Mouse (Mus musculus) T-helper 17 cell (primary cell): Measurements from ENCODE around the gene D630003M21Rik.

Source experiments
- in situ Hi-C, 2 experiments: fragments of 300-600 bp; cut with MboI, MseI; formaldehyde crosslinking; loops; 1 replicate in 1 of 2; 2 replicates in 1 of 2; pipeline ENCODE4 v1.15.1; 2025; ENCODE audit warnings: high pct_unique_total_duplicates in 2 of 2

D630003M21Rik gene

DNA sequence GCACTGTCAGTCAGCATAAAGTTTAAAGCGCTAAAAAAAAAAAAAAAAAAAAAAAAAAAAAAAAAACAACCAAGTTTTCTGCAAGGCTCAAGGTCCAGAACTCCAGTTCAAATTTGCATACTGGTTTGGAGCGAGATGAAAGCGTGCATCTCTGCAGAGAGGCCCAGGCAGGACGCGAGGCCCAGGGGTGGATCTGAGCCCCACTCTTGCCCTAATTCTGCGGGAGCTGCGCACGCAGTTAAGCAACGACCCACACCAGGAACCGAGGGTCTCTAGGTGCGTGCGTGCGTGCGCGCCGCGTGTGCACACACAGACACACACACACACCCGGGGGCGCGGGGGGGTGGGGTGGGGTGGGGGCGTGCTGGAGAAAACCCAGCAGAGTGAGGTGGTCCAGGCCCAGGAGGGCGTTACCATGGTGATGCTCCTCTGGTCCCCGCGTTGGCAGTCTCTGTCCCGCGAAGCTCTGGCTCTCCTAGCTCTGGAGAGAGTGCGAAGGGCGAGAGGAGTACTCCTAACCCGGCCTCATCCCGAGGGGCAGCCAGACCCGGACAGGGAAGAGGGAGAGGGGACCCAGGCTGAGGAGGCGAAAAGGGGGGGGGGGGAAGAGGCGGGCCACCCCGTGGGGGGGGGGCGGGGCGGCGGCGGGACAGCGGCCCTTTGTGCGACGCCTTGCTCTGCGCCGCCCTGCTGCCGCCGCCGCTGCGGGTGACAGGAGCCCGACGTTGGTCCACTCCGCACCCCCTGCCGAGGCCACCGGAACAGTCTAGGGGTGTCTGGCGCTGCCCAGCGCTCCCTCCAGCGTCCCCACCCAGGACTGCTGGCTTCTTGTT, at the start of gene D630003M21Rik:
Gene D630003M21Rik (minus strand): TSS at position 553 of the 833 bp plus-strand sequence.
- in situ Hi-C loops, result loop anchor here in 1 of 2 experiments (25.0 kb wide), 1 partner anchor 617 kb away; no protein-coding TSS in a partner anchor

DNA sequence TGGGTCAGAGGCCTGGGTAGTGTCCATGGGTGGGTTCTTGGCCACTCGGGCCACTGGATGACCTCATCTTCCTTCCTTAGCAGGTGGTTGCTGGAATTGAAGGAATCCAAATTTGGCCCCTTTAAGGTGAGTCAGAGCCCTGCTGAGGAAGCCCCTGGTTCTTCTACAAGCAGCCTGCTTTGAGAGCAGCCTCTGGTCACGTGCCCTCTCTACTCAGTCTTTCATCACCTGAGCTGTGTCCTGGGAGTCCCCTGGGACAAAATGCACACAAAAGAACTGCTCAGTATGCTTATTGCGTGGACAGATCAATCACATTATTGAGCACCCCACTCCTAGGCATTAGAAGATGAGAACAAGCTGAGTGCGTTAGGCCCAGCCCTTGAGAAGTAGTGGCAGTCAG, 47.9 kb upstream of the D630003M21Rik start:
- in situ Hi-C loops, result no loop called here

DNA sequence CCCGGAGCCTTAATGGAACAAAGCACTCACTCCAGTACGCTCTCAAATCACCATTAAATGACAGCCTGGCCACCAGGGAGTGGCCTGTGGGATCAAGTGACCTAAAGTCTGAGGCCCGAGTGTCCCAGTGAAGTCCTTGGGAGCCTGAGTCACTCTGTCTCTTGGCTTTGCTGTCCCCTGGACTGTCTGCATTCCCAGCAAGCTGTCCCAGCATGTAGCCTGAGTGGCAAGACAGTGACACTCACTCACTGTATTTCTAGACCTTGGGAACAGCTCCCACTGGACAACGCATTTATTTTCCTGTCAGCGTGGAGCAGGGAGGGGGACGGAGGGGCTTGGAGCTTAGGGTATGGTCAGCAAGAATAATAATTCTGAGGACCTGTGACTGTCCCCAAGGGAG, 47.4 kb upstream of the D630003M21Rik start:
- in situ Hi-C loops, result no loop called here

DNA sequence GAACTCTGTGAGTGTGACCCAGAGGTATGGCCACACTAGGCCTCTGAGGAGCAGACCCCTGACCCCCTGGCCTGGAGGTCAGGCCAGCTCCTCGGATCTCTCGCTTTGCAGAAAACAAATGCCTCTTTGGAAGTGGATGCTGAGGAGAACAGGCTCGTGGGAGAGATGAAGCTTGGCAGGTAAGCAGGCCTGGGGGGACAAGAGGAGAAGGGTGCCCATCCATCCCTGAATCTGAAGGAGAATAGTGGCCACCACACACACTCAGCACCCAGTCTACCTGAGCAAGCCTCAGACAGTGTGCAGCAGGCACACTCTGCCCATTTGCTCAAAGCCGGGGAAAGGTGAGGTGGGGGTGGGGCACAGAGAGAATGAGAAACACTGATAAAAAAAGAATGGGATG, 46.8 kb upstream of the D630003M21Rik start:
- in situ Hi-C loops, result no loop called here

DNA sequence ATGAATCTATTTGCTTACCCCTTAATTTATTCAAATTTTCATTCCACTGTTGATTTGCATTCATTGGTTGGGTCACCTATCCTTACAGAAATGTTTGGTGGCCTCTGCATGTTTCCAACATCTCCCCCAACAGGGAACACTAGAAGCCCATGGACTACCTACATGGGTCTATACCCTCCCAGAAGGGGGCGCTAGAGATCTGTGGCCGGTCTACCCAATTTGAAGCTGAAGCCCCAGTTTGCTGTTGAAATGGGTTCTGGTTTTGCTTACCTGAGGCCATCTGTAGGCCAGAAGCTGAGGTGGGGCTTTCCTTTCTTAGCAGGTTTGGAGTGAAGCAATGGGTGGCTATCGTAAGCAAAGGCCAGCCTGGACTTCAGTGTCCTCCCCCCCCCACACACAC, 46.3 kb upstream of the D630003M21Rik start:
- in situ Hi-C loops, result no loop called here

DNA sequence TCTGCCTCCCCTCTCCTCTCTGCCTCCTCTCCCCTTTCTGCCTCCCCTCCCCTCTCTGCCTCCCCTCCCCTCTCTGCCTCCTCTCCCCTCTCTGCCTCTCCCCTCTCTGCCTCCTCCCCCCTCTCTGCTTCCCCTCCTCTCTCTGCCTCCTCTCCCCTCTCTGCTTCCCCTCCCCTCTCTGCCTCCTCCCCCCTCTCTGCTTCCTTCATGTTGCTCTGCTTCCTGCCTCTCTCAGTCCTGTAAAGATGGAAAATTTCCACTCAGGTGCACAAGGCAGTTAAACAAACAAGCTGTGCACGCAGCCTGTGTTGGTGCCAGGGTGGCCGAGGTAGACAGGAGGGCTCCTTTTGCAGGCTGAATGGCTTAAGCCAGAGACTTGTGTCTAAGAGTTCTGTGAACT, 44.6 kb upstream of the D630003M21Rik start:
- in situ Hi-C loops, result no loop called here

DNA sequence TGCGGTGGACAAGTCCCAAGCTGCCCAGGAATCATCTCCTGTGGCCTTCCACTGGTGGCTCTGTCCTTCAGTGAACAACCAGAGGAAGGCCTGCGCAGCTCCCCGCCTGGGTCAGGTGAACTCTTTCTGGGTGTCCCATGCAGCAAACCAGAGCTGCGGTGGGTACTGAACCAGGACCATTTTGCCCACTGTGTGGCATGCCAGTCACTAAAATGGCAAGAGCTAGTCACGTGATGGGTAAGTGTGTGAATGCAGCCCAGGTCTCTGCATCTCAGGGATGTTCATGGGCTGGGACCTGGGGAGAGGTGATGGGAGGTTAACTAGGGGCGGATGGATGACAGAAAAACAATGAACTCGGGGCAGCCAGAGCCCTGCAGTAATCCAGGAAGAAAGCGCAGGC, 41.0 kb upstream of the D630003M21Rik start:
- in situ Hi-C loops, result no loop called here

DNA sequence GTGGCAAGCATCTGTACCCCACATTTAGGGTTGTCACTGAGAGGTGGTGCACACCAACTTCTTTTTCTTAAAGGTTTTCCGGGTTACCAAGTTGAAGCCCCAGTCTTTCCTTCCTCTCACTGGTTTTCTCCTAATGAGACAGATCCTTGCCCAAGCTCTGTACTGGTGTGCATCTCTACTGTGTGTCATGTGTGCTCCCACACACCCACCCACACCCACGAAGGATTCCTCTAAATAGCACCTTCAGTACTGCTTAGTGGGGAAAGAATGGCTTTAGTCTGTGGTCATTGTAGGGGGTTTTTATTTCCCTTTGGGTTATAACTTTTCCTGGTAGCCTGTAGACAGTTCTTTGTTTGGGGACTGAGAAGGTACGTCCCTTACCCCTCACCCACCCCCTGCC, 35.9 kb upstream of the D630003M21Rik start:
- in situ Hi-C loops, result loop anchor here in 1 of 2 experiments (10.0 kb wide), 1 partner anchor 60 kb away; no protein-coding TSS in a partner anchor

DNA sequence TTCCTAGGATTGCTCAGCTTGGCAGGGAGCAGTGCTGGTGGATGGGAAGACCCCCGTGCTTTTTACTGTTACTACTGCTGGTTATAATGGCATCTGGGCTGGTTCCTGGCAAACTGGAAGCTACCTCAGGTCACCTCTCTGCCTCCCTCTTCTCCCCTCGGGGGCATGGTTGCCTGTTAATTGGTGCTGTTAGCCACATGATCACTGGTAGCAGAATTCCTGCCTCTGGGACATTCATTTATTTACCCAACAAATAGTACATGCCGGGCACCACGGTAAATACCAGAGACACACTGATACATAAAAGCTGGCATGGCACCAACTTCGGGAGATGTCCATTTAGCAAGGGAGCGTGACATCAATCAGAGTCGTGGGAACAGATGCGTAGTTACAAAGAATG, 30.5 kb upstream of the D630003M21Rik start:
- in situ Hi-C loops, result loop anchor here in 1 of 2 experiments (5.0 to 10.0 kb wide), 4 partner anchors 37 to 1535 kb away; no protein-coding TSS in a partner anchor

DNA sequence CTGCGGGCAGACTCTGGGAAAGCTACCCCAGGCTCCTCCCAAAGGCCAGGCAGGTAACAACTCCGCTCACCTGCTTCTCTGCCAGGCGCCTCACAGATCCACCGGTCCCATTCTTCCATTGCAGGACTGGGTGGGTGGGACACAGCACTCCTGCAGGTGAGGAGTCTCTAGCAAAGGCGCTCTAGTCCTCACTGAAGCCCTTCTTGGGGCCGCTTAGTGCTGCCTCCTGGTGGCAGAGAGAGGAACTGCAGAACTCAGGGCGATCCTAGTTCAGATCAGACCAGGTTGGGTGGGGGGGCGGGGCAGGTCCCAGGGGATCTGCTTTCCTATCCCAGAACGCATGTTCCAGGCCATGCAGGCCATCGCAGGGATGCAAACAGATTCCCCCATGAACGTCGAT, 29.8 kb upstream of the D630003M21Rik start:
- in situ Hi-C loops, result loop anchor here in 1 of 2 experiments (5.0 to 10.0 kb wide), 4 partner anchors 36 to 1534 kb away; no protein-coding TSS in a partner anchor

DNA sequence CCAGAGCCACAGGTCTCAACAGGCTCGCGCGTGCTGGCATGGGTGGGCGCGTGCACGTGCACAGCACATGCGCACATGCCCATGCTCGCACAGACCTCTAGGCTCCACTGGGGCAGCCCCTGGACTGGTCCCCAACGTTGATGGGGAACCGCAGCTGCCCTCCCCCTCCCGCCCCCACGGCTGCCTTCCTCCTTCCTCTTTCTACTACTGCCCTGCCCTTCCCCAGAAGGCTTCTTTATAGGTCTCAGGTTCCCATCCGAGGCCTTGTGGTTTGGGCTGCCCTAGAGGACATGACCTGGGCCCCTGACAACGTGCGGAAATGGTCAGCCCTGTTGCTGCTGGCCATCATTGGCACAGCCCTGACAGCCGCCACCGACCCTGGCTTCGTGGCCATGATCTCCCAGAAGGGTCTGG, 29.0 kb upstream of the D630003M21Rik start, which contains the start of gene Bpi:
Gene Bpi (plus strand): TSS at position 90 of the 414 bp plus-strand sequence.
- in situ Hi-C loops, result loop anchor here in 1 of 2 experiments (5.0 to 10.0 kb wide), 4 partner anchors 36 to 1533 kb away; no protein-coding TSS in a partner anchor

DNA sequence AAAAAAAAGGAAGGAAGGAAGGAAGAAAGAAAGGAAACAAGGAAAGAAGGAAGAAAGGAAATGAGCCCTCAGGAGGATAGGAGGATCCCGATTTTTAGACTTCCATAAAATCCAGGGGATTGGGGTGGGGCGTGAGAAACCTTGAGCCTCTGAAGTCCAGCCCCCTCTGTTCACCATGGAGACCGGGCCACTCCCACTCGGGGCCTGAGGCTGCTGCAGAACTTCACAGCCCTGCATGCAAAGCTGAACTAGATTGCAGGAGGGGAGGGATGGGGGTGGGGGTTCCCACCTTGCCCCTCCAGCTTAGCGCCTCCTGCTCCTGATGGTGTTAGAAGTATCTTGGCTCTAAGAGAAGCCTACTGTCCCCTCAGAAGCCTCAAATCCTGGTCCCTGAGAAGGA, 27.9 kb upstream of the D630003M21Rik start:
- in situ Hi-C loops, result loop anchor here in 1 of 2 experiments (5.0 to 10.0 kb wide), 4 partner anchors 35 to 1532 kb away; no protein-coding TSS in a partner anchor

DNA sequence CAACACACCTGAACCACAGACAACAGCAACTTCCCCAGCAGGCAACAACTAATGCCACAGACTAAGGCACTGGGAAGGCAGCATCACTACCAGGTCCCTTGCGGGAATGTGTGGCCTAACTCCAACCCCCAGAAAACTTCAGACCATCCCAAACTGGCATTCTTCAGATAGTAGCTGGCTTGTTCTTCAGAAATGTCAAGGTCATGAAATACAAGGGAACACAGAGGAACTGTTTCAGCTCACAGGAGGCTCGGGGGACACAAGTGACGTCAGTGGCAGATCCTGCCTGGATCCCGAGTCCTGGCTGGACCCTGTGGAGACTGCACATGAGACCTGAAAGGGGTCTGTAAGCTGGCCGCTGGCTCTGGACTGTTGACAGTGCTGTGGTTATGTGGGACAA, 24.8 kb upstream of the D630003M21Rik start:
- in situ Hi-C loops, result loop anchor here in 1 of 2 experiments (10.0 kb wide), 2 partner anchors 49 to 1529 kb away; no protein-coding TSS in a partner anchor

DNA sequence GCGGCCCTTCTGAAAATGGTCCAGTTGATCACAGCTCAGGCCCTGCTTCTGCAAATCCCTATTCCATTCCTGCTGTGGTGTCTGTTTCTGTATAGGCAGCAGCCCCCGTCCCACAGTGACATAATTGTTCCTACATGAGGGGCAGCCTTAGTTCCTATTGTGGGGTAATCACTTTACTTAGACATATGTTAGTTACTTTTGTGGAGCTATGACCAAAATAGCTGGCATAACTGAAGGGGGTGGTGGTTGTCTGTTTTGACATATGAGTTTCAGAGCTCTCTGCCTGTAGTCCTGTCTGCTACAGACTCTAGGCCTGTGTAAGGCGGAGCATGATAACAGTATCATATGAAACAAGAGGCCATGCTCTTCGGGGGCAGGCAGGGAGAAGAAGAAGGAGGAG, 21.5 kb upstream of the D630003M21Rik start:
- in situ Hi-C loops, result loop anchor here in 1 of 2 experiments (10.0 kb wide), 2 partner anchors 46 to 1526 kb away; no protein-coding TSS in a partner anchor

DNA sequence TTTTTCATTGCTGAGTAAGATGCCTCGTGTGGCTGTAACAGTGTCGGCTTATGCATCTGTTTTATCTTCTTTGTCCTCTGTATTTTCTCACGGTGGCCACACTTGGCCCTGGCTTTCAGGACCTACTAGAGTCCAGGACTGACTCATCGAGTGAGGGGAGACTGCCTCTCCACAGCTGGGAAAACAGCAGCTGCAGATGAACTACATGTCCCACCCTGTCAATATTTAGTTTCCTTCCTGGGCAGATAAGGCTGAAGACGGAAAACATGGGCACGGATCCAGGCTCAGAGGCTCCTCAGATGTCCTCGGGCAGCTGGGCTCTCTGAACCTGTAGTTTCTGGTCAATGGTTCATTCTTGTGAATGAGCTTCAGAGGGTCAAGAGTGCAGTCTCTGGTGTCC, 19.3 kb upstream of the D630003M21Rik start:
- in situ Hi-C loops, result loop anchor here in 1 of 2 experiments (25.0 kb wide), 1 partner anchor 636 kb away; no protein-coding TSS in a partner anchor

DNA sequence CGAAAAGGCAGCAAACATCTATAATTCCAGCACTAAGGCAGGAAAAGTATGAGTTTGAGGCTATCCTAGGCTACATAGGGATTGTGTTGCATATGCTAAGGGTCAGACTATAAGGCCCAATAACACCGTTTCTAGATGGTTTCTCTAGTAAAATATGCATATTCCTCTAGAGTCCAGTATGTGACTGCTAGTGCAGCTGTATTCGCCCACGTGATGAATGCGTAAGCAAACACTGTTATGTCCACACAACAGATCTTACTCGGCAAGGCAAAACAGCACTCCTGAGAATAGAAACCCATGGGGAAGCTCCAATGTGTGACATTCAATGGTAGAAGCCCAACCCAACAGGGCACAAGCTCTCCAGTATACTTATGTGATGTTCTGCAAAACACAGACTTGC, 18.8 kb upstream of the D630003M21Rik start:
- in situ Hi-C loops, result loop anchor here in 1 of 2 experiments (25.0 kb wide), 1 partner anchor 636 kb away; no protein-coding TSS in a partner anchor

DNA sequence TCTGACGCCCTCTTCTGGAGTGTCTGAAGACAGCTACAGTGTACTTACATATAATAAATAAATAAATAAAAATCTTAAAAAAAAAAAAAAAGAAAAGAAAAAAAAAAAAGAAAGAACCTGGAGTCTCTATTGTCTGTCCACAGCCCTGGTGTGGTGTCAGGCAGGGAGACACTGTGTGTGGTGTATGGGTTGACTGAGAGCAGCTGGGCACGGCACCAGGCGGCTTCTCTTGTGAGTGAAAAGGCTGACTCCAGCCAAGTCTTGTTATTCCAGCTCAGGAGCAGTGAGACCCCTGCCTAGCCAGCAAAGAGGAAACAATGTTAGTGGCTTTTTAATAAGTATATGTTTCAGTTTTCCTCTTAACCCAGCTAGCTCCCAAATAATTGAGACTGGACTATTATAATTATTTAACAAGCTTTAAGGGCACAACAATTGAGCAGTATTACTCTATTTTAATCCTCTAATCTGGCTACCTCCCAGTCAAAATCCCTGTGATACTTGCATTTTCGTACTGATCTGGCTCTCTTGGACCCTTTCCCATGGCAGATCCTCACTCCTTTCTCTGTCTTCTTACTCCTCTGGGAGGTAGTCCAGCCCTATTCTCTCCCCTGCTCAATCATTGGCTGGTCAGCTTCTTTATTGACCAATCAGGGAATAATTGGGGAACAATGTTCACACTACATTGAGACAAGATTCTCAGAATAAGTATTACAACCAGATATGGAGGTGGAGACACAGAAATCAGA, 16.2 kb upstream of the D630003M21Rik start:
- in situ Hi-C loops, result loop anchor here in 1 of 2 experiments (25.0 kb wide), 1 partner anchor 633 kb away; no protein-coding TSS in a partner anchor

DNA sequence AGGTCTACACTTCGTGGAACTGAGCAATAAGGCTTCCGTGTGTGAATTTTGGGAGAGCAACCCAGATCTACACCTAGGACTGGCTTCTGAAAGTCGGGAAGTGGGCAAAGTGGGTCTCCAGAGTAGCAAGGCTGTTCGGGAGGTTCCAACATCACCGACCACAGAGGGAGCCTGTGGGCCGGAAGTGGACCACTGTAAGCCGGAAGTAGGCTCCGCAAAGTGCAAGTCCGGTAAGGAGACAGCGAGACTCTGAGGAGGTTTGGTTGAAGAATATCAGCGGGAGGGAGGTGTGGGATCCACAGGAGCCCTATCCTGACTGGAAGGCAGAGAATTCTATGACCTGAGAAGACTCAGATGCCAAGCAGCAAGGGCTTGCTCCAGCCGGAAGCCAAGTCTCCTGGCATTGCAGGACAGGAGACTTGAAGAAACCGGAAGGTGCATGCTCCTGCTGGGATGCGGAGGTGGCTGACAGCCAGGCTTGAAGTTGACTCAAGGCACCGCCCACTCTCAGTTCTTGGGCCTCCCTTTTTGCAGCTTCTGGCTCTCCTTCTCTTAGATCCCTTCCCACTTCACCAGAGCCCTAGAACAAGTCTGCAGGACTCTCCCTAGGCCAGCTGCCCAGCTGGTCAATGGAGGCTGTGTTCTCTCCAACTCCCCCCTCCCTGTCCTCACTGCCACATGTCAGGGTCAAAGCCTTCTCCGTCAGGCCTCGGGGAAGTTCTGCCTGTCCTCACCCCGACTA, 14.3 kb upstream of the D630003M21Rik start:
- in situ Hi-C loops, result loop anchor here in 1 of 2 experiments (25.0 kb wide), 1 partner anchor 631 kb away; no protein-coding TSS in a partner anchor

DNA sequence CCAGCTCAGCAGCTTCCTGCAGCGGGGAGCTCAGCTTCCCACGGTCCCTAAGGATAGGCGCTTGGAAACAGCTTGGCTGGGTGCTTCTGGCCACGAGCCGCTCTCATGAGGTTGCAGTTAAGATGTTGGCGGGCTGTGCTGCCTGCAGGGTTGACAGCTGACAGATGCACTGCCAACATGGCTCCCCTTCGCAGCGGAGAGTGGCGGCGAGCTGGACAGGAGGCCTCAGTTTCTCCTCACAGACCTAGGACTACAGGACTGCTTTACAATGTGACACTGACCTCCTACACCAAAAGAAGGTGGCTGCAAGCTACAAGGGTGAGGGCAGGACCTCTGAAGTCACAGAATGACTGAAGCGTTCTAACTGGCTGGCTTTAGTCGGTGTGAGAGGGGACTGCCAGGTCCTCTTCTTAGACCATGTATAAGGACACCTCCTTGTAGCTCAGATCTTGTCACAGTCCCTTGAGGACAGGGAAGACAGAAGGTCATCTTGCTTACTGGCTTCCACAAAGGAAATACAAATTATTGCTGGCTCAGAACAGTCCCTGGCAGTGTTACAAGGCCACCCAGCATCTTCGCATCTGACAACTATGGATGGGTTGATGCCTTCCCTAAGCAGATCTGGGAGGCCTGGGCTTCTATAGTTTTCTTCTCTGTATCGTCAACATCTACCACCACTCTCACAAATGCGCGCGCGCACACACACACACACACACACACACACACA, 13.3 kb upstream of the D630003M21Rik start:
- in situ Hi-C loops, result loop anchor here in 1 of 2 experiments (25.0 kb wide), 1 partner anchor 630 kb away; no protein-coding TSS in a partner anchor
